Mouse (Mus musculus): Measurements from ENCODE around the gene Scand1.

DNA sequence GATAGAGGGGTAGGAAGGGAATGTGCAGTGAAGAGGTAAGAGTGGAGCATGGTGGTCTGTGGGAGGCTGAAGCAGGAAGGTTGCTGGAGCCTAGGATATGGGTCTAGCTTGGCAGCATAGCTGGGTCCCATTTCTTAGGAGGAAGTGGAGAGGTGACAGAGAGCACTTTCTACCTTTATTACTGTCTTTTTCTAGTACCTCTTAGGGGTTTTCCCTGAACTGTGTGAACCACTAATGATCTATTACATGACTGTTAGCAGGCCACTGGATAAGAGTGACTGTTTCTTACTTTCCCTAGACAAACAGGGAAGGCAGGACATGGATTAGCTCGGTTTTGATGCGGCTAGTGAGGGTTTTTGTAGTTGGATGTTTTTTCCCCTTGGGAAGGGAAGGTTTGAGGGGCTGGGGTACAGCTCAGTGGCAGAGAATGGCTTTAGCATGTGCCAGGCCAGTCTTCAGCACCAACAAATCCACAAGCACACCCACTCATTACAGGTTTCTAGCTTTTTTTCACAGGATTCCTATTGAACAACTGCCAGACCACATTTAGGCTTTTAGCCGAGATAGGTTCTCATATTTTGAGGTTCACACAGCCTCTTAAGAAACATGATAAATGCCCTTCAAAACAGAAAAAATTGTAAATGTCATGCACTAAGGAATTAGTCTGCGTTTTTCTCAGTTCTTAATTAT lies 49.2 kb downstream of the Scand1 start:
- TF ChIP-seq CTCF (IDR thresholded peaks at IDR 0.05; ENCODE audit: low read depth) (no peak), EP300 (IDR thresholded peaks at IDR 0.05; ENCODE audit: low read depth) (no peak)
